Mouse (Mus musculus): ENCODE measurements at regions not wholly inside any gene's neighbourhood (a gene's known extent, or its start where the extent isn't known, plus 50 kb on each side); places are given as distances from the start of the nearest gene placed in this dataset.

DNA sequence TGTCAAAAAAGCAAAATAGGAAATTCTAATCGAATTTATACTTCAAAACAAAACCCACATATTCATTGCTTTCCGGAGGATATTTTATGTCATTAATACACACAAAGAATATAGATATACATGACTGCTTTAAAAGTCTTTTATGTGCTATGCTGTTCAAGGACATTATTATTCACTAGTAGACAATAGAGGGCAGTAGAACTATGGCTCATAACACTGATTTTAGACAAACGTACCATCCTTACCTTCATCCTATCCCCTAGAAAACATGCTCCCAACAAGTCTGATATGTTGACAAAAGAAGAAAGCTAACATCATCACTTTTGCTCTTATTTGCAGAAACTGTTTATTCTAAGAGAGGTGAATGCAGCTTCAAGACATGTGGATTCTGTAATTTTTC lies 566.8 kb downstream of the Gabrg2 start:
- Histone ChIP-seq H3K4me1 (replicated peaks; ENCODE audit: control insufficient read depth, insufficient read depth, low read length) (no peaks in the 10 kb centered on the region), H3K9me3 (ENCODE audit: control insufficient read depth, low read length) (no peaks in the 10 kb centered on the region), H3K36me3 (ENCODE audit: control insufficient read depth, insufficient read depth) (no peaks in the 10 kb centered on the region), H3K27me3 (replicated peaks; ENCODE audit: control insufficient read depth, insufficient read depth, low read length) (no peaks in the 10 kb centered on the region), H3K4me2 (ENCODE audit: low read length) (no peak overlapping the region), H3K27ac (ENCODE audit: low read length) (no peak overlapping the region), H3K9ac (replicated peaks; ENCODE audit: low read depth, low read length) (no peak overlapping the region), H3K4me3 (replicated peaks; ENCODE audit: low read length) (no peak overlapping the region)
- 77% methylated on average over 3 of the region's 3 CpGs for WGBS
- no peak for ATAC-seq

- no peak overlapping the region for H3K27ac ChIP-seq (ENCODE audit: low read length)
- H3K4me1 ChIP-seq (replicated peaks; ENCODE audit: control insufficient read depth, insufficient read depth, low read length), result no peaks in the 10 kb centered on the region
- H3K27me3 ChIP-seq (replicated peaks; ENCODE audit: control insufficient read depth, insufficient read depth, low read length), result no peaks in the 10 kb centered on the region
- no peak overlapping the region for H3K4me3 ChIP-seq (replicated peaks; ENCODE audit: low read length)
- H3K36me3 ChIP-seq (ENCODE audit: control insufficient read depth, insufficient read depth), result no peaks in the 10 kb centered on the region
- H3K9me3 ChIP-seq (ENCODE audit: control insufficient read depth, low read length), result no peaks in the 10 kb centered on the region
- no peak for ATAC-seq
- H3K4me2 ChIP-seq (ENCODE audit: low read length), result no peak overlapping the region
- 43% methylated on average over 4 of the region's 4 CpGs for WGBS
- H3K9ac ChIP-seq (replicated peaks; ENCODE audit: low read depth, low read length), result no peak overlapping the region
Measured at GRCm38 (mm10) chr11:41425592-41425991, 575.1 kb downstream of the Gabrg2 start.

Data from forebrain, embryonic 16.5 days (tissue).